Mouse (Mus musculus) urinary bladder, postnatal 36 days (tissue): ENCODE measurements around the gene Pou6f1.
"Not testable (repeated sequence)": the region's sequence is repeated elsewhere in the genome, so short reads cannot be mapped to it uniquely, and the experiment has no call there.

Source experiments
- DNase-seq, 2 experiments: peaks; one replicate each; pipeline ENCODE4 v3.0.0; 2022; ENCODE audit warnings: low spot score in 2 of 2, mixed read lengths in 1 of 2

Gene Pou6f1

DNA sequence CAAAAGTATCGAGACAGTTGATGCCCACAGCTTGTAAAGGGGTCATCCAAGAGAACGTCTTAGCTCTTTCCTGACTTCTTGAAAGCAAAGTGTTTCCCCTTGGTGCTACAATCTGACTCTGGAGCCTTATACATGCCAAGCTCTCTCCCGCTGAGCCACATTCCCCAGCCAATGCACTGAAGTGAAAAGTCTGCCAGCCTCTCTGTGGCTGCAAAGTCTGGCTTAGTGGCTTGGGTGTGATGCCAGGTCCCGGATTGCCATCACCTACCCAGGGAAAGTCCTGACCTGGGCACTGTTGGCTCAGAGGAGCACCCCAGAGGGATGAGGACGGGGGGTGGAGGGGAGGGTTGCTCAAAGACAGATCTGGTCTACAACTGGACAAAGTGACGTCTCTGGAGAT, 23.0 kb downstream of the Pou6f1 start:
- no peak for DNase-seq

- DNase-seq = no peak
These were observed 23.4 kb downstream of the Pou6f1 start for GRCm38 (mm10) chr15:100576392-100576791.

GRCm38 (mm10) chr15:100575366-100575765, 24.4 kb downstream of the Pou6f1 start:
- no peak for DNase-seq

DNA sequence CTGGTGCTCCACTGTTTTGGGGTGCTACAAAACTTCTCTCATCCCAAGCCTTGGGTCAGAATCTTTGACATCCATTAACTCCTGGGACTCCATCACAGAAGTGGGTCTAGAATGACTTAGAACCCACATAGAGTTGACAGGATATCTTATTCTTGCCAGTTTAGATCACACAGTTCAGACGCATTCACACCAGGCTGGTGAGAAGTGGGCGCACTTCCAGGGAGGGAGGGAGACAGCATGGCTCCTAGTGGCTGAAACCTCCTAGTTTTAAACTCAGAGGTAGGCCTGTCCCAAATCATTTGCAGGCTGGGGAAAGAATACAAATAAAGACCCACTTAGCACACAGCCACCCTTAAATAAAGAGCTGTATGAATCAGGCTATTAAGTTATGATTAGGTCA, 25.4 kb downstream of the Pou6f1 start:
- DNase-seq = no peak

GRCm38 (mm10) chr15:100573946-100574345, 25.8 kb downstream of the Pou6f1 start:
- no peak for DNase-seq

- DNase-seq = no peak
These were observed 30.5 kb downstream of the Pou6f1 start for GRCm38 (mm10) chr15:100569239-100569638.

DNA sequence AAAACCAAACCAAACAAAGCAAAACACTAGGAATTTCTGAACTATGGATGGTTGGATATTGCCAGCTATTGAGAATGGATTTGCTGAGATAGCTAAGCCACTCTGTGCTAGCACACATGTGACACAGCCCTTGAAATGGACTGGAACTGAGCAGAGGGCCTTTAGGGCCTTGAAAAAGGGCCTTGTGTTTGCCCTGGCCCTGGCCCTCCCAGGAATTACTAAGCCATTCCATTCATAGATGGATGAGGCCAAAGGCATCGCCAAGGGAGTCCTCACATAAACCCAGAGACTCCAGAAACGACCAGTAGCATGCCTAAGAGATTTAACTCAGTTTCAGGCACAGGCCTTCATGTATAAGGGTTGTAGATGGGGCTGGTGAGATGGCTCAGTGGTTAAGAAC, 33.3 kb downstream of the Pou6f1 start:
- no peak for DNase-seq

DNA sequence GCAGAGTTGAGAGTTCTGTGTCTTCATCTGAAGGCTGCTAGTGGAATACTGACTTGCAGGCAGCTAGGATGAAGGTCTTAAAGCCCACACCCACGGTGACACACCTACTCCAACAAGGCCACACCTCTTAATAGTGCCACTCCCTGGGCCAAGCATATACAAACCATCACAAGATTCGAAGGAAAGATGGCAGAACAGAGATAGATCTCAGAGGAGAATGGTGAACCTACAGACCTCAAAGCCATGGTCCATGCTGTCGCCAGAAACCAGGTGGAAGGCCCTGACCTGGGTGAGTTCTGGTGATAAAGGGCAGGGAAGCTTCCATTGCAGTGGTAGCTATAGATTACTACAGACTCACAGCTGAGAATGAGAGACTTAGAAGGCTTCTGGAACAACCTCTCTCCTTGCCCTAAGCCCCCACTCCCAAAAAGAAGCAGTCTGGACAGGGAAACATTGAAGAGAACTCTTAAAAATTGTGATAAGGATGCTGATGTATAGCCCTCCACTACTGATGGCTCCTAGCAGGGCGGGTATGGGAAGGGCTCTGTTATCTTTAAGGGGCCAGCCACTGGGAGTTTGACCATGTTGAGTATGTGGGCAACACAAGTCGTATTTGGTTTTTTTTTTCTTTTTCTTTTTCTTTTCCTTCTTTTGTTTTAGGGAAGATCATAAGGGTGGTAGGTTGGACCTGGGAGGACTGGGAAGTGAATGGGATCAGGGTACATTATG, 41.9 kb downstream of the Pou6f1 start:
- DNase-seq = no peak

- DNase-seq = no peak
These were observed 43.4 kb downstream of the Pou6f1 start for GRCm38 (mm10) chr15:100556378-100556777.

DNA sequence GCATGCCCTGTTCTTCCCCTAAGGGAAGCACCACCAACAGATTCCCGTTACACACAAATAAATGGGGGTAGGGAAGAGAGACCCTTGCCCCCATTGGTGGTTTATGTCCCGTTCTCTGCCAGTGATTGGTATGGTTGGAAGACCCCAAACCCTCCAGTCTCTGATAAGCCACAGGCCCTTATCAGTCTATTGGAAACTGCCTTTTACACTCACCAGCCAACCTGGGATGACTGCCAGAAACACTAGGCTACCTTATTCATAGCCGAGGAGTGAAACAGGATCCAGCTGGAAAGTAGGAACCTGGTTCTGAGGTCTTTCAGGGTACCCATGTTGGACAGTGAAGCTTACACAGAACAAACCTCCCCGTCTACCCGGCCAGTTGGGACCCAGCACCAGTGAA, 43.8 kb downstream of the Pou6f1 start:
- no peak for DNase-seq

- DNase-seq = peak; percentile 98 to 99
These were observed 48.2 kb downstream of the Pou6f1 start, which contains the start of gene Tfcp2 for GRCm38 (mm10) chr15:100551326-100552307. TSS of gene Tfcp2 (minus strand) at chr15:100552008.

GRCm38 (mm10) chr15:100550280-100550679, 49.5 kb downstream of the Pou6f1 start:
- DNase-seq = no peak

GRCm38 (mm10) chr15:100543651-100544030, 56.1 kb downstream of the Pou6f1 start:
- not testable (repeated sequence) for DNase-seq

DNA sequence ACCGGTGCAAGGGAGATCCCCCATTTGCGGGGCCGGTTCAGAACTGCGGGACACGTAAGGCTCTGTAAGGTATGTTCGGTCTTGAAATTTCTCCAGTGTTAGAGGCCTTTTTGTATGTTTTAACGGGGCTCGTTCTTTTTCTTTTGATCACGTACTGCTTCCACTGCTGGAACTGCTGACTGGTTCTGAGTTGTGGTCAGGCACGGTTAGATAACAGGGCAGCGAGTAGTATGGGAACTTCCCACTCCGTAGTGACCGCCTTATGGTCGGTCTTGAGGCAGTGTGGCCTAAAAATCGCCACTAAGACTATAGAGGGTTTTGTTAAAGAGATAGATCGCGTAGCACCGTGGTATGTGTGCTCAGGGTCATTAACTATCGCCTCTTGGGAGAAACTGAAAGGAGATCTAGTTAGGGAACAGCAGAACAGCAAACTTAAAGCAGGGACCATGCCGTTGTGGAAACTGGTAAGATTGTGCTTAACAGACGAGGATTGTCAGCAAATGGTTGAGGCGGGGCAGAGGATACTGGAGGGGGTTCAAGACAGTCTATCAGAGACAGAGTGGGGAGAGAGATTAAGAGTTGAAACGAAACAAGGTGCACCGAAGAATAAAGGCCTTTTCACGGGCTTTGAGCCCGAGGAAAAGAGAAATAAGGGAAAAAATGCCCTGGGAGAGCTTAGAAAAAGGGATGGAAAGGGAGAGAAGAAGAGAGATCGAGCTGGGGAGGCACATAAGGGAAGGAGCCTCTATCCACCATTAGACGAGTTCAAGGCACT, 56.7 kb downstream of the Pou6f1 start:
- DNase-seq = not testable (repeated sequence)

GRCm38 (mm10) chr15:100541426-100541825, 58.4 kb downstream of the Pou6f1 start:
- DNase-seq = no peak

DNA sequence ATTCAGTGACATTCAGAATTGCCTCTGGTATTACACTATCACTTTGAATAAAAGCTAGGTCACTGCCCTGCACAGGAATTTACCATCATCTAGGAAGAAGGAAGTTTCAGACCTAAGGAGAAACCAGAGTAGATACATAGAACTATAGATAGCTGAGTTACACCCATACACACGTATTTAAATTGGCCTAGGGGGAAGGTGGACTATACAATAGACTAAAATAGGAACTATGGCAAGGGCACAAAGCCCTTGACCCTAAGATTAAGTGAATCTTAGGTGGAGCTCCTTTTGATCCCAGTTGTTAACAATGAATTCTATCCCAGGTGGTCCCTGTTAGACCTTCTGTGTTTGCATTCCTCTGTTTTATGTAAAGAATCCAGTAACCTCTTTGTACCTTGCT, 58.8 kb downstream of the Pou6f1 start:
- not testable (repeated sequence) for DNase-seq

GRCm38 (mm10) chr15:100539411-100539810, 60.4 kb downstream of the Pou6f1 start:
- no peak for DNase-seq

DNA sequence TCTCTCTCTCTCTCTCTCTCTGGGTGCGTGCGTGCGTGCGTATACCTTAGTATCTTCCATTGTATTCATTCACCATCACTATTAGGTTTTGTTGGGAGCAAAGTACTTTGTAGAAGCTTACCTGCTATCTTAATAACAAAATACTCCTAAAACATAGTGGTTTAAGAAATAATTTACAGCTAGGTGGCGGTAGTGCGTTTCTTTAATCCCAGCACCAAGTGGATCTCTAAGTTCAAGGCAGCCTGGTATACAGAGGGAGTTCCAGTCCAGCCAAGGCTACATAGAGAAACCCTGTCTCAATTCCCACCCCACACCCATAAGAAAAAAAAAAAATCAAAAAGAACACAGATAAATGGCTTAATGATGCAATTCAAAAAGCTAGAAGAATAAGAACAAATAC, 61.9 kb downstream of the Pou6f1 start:
- no peak for DNase-seq

GRCm38 (mm10) chr15:100527900-100528299, 71.9 kb downstream of the Pou6f1 start:
- DNase-seq = no peak

- no peak for DNase-seq
These were observed 74.4 kb downstream of the Pou6f1 start for GRCm38 (mm10) chr15:100525405-100525804.
